Mouse (Mus musculus) layer of hippocampus, adult 8-10 months (tissue): ENCODE measurements around the gene Cd247. TPM values are rescaled to one million over a fixed set of nuclear protein-coding genes. Genes with fewer than 3 reads are reported as not detected.

Experiments used
- DNase-seq, 2 experiments: peaks; one replicate each; pipeline ENCODE4 v3.0.0; 2022; ENCODE audit warnings: low spot score in 2 of 2
- total RNA-seq, 4 experiments: library from RNA; stranded (reverse); gene quantifications; 2 replicates each; pipeline ENCODE4 v1.2.4; 2022

Gene Cd247
- total RNA-seq, 4 experiments from 2014 or later = 0.43 TPM; not detected in 3

- no peak for DNase-seq
These were observed 63.6 kb downstream of the Cd247 start for GRCm38 (mm10) chr1:165852131-165852530.

DNA sequence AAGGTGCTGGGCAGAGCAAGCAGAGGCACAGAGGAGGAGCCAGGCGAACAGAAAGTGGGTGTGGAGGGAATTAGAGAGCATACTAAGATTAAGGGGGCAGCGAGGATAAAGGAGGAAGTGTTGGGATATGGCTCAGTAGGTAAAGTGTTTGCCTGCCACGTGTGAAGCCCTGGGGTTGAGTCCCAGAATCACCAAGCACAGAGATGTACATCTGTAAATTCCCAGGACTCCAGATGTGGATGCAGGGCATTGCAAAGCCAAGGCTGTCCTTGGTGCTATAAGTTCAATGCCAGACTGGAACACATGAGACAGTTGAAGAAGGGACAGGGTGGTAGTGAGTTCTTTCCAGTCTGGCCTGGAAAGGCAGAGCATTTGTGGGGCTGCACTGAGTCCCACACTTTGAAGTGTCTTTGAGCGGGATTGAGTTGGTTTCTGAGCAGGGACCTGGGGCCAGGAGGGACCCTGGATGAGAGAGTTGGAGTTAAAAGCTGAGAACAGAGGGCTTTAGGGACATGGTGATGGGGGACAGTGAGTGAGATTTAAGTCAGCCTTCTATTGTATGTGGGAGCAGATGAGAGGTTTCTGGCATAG is 64.7 kb downstream of the Cd247 start:
- no peak for DNase-seq

DNA sequence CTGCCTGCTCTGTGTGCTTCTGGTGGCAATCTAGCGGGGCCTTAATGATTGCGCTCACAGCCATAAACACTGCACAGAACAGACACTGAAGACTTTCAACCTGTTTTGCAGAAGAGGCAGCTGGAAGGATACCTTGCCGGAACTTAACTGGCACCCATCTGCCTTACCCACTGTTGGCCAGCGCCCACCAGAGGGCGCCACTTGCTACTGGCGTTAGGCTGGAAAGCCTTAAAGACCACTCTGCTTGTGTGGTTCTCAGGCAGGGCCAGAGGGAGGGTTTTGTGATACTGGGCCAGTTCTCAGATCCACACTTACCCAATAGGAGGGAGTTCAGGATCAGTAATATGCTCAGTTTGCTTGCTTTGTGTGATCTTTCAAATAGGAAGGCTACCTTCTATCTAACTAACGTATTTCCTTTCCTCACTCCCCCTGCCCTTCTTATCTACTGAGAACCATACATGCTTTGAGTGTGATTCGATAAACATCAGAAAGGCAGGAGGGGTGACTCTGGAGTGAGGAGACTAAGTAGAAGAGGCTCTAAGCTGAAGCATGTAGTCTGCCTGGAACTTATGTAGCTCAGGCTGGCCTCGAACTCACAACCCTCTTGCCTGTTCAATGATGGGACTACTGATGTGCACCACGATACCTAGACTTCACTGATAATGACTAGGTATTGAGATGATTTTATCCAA is 65.4 kb downstream of the Cd247 start:
- DNase-seq = peak in 1 of 2 experiments; percentile 65

DNA sequence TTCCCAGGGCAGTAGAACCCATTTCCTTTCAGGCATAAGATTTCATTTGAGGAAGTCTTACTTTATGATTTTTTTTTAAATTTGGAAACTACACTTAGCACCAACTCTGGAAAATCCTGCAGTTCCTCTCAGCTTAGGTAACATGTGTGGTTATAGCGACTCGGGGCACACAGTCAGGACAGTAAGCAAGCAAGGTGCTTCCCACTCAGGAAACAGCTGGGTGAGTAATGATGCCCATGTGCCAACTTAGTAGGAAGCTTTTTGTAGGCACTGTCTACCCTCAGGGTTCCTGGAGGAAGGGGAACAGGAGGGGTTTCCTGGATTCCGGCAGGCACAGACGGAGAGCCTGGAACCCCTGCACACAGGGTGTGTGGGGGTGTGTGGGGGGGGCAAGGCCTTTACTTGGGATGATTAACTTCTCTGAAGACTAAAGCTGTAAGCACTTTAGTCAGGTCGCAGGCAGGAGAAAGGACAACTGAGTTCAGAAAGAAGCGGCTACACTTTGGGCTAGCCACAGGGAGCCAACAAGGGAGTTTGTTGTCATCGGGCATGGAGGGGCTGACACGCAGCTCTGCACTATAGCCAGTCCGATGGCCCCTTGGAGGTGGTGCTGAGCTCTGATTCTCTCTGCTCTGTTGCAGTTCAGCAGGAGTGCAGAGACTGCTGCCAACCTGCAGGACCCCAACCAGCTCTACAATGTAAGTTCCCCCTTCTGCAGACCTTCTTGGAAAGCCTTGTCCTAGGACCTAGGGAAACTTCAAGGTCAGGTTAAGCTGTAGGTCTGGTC is 67.5 kb downstream of the Cd247 start:
- DNase-seq = no peak

- no peak for DNase-seq
These were observed 68.8 kb downstream of the Cd247 start for GRCm38 (mm10) chr1:165857279-165857678.

DNA sequence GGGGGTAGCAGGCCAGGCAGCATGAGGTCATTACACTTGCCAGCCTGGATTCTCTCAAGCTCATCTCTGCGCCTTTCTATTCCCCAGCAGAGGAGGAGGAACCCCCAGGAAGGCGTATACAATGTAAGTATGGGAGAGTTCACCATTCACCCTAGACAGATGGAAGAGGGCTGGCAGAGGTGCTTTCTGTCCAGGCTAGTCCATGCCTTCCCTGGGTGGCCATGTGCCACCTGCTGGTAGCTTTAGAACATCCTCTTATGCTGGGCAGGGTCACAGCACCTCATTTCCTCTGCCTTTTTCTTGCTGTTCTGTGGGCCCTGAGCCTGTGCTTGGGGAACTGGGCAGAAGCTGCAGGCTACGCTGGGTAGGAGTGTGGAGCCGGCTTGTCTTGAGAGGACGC is 69.9 kb downstream of the Cd247 start:
- no peak for DNase-seq

DNA sequence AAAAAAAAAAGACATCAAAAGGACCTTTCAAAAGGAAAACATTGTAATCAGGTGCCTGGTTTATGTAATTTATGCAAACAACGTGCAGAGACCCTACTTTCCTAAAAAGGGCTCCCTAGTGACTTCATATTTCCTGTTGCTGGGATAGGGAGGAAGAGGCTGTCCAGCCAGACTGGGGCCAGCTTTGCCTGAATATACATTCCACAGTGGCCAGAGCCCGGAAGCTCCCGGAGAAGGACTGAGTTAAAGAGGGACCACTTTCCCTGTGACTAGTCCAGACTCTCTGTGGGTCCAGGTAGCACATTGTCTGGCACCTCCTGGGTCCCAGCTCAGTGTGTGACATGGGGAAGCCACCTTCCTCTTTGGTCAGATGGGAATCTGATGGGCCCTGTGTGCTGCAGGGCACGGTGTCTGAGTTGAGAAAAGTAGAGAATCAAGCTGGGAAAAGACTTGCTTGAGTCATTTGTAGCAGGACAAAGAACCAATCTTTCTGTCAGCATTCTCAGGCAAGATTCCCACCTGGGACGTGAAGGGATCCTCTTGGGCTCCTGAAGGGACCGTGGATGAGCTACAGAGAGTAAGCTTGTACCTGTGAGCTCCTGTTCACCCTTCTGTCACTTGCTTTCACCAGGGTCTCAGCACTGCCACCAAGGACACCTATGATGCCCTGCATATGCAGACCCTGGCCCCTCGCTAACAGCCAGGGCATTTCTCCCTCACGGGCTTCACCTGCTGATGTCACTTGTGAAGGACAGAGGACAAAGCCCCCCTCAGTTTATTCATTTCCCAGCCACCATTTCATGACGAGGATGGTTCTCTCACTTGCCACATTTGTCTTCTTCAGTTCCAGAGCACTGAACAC is 72.1 kb downstream of the Cd247 start:
- no peak for DNase-seq

- DNase-seq = no peak
These were observed 72.7 kb downstream of the Cd247 start for GRCm38 (mm10) chr1:165861235-165861609.

DNA sequence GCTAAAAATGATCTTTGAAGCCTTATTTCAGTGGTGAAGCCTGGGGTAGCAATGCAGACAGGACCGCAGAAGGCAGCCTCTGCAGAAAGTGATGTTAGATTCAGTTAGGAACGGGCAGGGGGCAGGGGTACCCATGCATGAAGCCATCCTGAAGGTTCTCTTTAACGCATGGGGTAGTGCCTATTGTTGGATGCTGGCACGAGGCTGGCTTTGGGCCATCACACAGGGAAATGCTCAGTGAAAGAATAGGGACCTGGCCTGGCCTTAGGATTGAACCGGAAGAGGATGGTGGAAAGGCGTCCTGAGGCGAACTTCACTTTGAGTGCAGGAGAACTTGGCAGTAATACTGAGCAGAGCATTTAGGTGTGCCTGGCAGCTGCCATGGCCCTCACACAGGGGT is 73.6 kb downstream of the Cd247 start:
- DNase-seq = no peak

DNA sequence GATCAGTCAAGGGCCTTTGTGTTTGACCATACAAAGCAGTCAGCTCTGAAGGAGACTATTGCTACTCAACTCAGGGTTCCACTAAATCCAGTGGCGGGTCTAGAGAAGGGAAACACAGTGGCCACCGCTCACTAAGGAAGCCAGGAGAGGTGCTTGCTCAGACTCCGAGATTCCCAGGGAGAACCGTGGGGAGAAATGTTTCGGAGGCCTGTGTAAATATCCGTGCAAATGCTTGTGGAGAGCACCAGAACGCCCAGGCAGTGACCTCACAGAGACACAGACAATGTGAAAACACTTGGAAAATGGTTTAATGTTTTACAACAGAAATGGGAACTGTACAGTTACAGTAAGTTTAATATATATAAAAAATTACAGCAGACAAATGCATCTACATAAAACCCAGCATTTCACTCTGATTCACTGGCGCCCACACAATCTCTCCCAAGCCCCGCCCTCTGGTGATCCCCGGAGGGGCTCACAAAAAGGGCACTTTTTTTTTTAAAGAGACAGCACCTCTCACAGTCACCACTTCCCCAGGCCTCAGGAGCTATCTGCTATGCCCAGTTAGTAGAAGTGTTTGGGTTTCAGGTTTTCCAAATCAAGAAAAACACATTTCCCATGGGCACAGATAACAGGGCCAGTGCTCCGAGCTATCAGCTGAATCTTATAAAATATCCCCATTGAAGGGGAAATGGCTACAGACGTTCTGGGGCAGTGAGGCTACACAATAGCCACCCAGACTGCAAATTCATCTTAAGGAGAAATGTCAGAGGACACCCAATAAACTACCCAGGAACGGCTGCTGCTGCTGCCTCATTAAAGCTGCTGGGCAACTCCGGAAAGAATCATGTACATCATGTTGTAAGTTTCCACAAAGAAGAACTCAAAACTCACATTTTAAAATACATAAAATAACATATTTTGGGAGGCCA is 76.6 kb downstream of the Cd247 start:
- no peak for DNase-seq

DNA sequence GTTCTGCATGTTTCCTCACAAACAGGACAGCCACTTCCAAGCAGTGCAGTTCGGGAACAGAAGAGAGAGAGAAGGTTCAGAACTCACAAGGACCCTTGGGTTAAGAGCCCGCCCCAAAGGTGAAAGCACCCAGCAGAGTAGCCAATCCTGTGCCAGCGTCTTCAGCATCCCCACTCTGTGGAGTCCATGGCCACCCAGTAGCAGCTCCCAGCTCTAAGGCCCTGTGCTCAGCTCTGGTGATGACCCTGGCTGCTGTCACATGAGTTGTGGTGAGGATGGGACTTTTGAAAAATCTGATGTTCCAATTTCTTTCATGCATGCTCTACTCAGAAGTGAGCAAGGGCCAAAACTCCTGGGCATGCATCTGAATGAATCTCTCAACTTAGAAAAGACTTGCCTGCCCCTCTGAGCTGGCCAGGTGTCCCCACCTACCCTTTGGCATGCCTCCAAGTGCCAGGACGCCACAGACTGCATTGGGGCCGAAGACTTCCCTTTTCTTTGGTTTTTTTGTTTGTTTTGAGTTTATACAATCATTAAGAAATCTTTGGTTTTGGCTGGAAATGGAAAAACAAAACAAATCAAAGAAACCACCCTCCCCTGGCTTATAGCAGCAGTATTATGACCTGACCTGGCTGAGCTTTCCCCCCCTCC is 78.3 kb downstream of the Cd247 start:
- no peak for DNase-seq

DNA sequence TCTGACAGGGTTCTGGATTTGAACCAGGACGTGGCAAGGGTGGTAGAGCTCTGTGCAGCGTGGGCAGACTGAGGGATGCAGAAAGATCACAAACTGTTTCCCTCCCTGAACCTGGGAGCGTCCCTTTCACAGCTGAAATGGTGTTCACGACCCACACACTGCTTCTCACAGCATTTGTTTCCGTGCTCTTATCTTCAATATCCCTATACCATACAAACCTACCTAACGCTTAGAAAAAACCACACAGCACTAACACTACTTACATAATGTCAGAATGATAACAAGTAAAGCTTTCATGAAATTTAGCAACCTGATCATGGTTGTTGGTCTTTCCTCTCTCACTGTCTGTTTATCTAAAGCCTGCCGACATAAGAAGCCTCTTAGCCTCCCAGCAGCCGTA is 80.2 kb downstream of the Cd247 start:
- no peak for DNase-seq

- DNase-seq = no peak
These were observed 86.2 kb downstream of the Cd247 start for GRCm38 (mm10) chr1:165874645-165875044.

- no peak for DNase-seq
These were observed 87.2 kb downstream of the Cd247 start for GRCm38 (mm10) chr1:165875520-165876284.

DNA sequence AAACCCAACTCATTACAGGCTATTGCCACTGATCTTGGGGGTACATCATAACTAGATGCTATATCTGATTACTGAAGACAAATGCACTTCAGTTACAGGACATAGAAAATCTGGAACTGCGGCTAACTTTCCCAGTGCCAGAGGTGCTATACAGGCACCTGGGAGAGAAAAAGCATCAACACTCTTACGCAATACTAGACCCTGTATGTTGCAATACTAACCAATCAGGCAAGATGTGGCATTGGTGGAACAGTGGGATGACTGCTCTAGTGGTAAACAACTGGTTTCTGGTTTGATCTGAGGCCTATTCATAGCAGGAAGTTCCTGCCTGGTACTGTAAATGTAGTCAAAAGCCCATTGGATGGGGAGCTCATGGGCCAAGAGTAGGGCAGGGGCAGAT is 90.3 kb downstream of the Cd247 start:
- no peak for DNase-seq

DNA sequence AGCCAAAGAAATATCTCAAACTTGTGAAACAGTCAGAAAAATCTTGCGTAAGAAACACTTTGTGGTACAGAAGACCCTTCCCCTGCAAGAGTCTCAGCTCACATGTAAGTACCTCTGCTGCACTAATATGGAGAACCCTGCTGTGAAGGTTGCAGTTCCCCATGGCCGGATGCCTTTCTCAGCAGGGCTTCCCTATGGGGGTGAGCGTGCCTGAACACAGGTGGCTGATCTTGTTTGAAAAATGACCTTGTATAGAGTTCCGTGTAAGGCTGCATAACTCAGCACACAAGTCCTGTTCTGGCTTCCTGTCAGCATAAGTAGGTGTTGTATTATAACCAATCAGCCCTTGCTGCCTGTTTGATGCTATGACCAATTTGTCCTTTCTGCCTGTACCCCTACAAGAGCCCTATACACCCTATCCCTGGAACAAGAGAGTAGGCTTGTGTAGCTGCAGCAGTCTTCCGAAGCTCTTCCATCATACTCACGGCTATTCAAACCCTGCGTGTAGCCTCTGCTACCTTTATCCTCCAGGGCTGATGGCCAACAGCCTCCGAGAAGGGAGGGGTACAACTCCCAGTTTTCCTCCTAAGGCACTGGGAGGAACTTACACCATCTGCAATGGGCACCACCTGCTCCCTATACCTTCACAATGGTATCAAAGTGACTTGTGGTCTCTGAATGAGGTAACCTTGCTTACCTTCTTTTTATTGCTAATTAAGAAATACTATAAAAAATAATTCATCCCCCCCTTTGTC is 93.8 kb downstream of the Cd247 start:
- no peak for DNase-seq

GRCm38 (mm10) chr1:165891686-165892085 is 103.2 kb downstream of the Cd247 start:
- no peak for DNase-seq

DNA sequence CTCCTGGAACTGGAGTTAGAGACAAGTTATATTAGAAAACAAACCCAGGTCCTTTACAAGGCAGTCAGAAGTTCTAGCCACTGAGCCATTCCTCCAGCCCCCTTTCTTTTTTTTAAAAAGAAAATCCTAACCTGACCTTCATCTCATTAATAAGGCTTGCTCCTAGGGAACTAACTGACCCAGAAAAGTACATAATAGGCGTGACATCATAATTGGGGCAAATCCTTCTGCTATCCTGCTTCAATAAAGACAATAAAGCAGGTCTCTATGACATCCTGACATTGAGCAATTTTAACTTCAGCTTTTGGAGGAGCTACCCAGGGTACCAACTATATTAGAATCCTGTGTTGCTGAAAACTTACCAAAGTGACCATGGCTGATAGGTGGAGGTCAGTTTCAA is 115.1 kb downstream of the Cd247 start:
- DNase-seq = no peak

GRCm38 (mm10) chr1:165908153-165908552 is 119.7 kb downstream of the Cd247 start:
- no peak for DNase-seq
